Comparison of ENCODE assay signal across 8 mouse cellular contexts in the genomic region with DNA sequence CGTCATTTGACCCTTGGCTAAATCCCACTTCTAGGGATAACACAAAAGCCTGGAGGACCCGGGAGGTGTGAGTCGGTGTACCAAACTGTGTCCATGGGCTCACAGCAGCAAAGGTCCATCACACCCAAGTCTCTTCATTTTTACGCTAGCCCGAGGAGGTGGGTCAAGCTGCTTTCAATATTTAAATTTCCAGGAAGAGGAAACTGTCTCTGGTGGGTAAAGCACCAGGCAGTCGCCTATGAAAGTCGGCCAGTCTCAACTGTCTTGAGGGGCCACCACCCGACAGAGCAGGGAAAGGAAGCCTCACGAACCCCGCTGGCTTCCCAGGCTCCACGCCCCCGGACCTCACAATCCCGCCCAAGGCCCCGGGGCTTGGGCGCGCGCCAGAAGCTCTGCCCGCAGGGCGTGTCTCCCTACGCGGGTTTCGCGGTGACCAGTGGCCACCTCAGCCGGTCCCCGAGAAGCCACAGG. TPM values are rescaled to one million over a fixed set of nuclear protein-coding genes. Genes with fewer than 3 reads are reported as not detected.
DNase-seq lines count a peak whose midpoint lies in the region; ATAC-seq and TF ChIP-seq lines count a peak whose summit lies in the region.

No protein-coding gene starts in this region.

- H3K4me3 ChIP-seq in lung, adult 2 months (replicated peaks; ENCODE audit: extremely low read depth, low read depth, low read length), result peak overlapping the region; percentile 79
- H3K4me3 ChIP-seq in forebrain, embryonic 10.5 days, result peak overlapping the region; percentile 92
- peak overlapping the region; percentile 97 for H3K4me3 ChIP-seq in intestine, postnatal 0 days (ENCODE audit: low read depth, low read length)

- TF ChIP-seq POLR2A in lung, adult 2 months (IDR thresholded peaks at IDR 0.05; ENCODE audit: borderline replicate concordance, extremely low read depth, low read depth, low read length), result 0 out of 2 replicates have a peak, but pooled peaks have one; percentile 11

- ATAC-seq in intestine, postnatal 0 days, result peak; percentile 32
- ATAC-seq in megakaryocyte, adult 5-6 weeks (ENCODE audit: poor library complexity, severe bottlenecking), result peak; percentile 23; the same call in 1 of the 2 replicates

- H3K4me1 ChIP-seq in lung, adult 2 months (ENCODE audit: control insufficient read depth, insufficient read depth, low read length), result peaks cover 2% of the 10 kb centered on the region; the same call in 1 of the 2 replicates
- H3K4me1 ChIP-seq in forebrain, embryonic 10.5 days, result peaks cover 44% of the 10 kb centered on the region
- H3K4me1 ChIP-seq in intestine, postnatal 0 days (replicated peaks; ENCODE audit: control insufficient read depth, insufficient read depth, low read length), result no peaks in the 10 kb centered on the region

- TF ChIP-seq CTCF in lung, adult 2 months (IDR thresholded peaks at IDR 0.05; ENCODE audit: insufficient read depth, low read length), result no peak
- TF ChIP-seq CTCF in intestine, postnatal 0 days (IDR thresholded peaks at IDR 0.05; ENCODE audit: low read depth), result no peak

- 0 out of 2 replicates have a peak, but pooled peaks cover 4% of the 10 kb centered on the region for H3K9me3 ChIP-seq in forebrain, embryonic 10.5 days
- no peaks in the 10 kb centered on the region for H3K9me3 ChIP-seq in intestine, postnatal 0 days (ENCODE audit: control insufficient read depth)

- peaks cover 41% of the 10 kb centered on the region for H3K36me3 ChIP-seq in forebrain, embryonic 10.5 days (replicated peaks)
- H3K36me3 ChIP-seq in intestine, postnatal 0 days (ENCODE audit: control insufficient read depth, insufficient read depth), result peaks cover 18% of the 10 kb centered on the region

- DNase-seq in lung, adult 2 months, result peak; percentile 14
- DNase-seq in lung, postnatal 10 days, result no peak
- peak; percentile 14 for DNase-seq in WW6 (ENCODE audit: low read depth, low spot score)
- no peak for DNase-seq in forebrain, embryonic 10.5 days (ENCODE audit: extremely low spot score, low spot score)
- DNase-seq in spleen, postnatal 4 days (ENCODE audit: low spot score in 2 of 2), result peak; percentile 72 to 87
- DNase-seq in layer of hippocampus, adult 8-10 months (ENCODE audit: low spot score in 2 of 2), result no peak

- H3K27me3 ChIP-seq in forebrain, embryonic 10.5 days (ENCODE audit: poor library complexity, severe bottlenecking), result no peaks in the 10 kb centered on the region
- H3K27me3 ChIP-seq in intestine, postnatal 0 days (replicated peaks; ENCODE audit: control insufficient read depth, insufficient read depth, low read length), result no peaks in the 10 kb centered on the region

- peak overlapping the region; percentile 97 for H3K27ac ChIP-seq in forebrain, embryonic 10.5 days
- H3K27ac ChIP-seq in intestine, postnatal 0 days (ENCODE audit: low read depth, low read length), result peak overlapping the region; percentile 90

- WGBS in lung, adult 2 months, result under 1% methylated on average over 25 of the region's 25 CpGs
- under 1% methylated on average over 25 of the region's 25 CpGs for WGBS in forebrain, embryonic 10.5 days
- whole genome bisulfite sequencing in intestine, postnatal 0 days, result under 1% methylated on average over 25 of the region's 25 CpGs

- H3K9ac ChIP-seq in intestine, postnatal 0 days (ENCODE audit: low read depth, low read length), result peak overlapping the region; percentile 85

- peak overlapping the region; percentile 89 for H3K4me2 ChIP-seq in intestine, postnatal 0 days (replicated peaks; ENCODE audit: low read depth)

RNA-seq across cellular contexts. Expression of gene Pold3, which starts 0.5 kb away (rescaled TPM):
- polyA plus RNA-seq in lung, adult 2 months (2012; rRNA removed), result 4.7 and 6.8 TPM in 2 replicates
- 139 and 140 TPM in 2 replicates for polyA plus RNA-seq in forebrain, embryonic 10.5 days (2016; fragmentation: Nextera tagmentation; extraction: Ambion mirVana)
- polyA plus RNA-seq in intestine, postnatal 0 days (2015; fragmentation: Nextera tagmentation; extraction: Ambion mirVana), result 18.3 and 22.1 TPM in 2 replicates
- 37.3 and 37.8 TPM in 2 replicates for total RNA-seq in megakaryocyte, adult 5-6 weeks (2015)
- 109 and 112 TPM in 2 replicates for total RNA-seq in megakaryocyte, adult 5-6 weeks (2017)
- total RNA-seq in layer of hippocampus, adult 8-10 months (2022), result 10 to 100 TPM; 33.8 to 35.1 (median 34.8) TPM

RNA-seq across cellular contexts. Expression of gene Lipt2, which starts 38.3 kb away (rescaled TPM):
- polyA plus RNA-seq in lung, adult 2 months (2012; rRNA removed), result 4.6 and 5.9 TPM in 2 replicates
- polyA plus RNA-seq in forebrain, embryonic 10.5 days (2016; fragmentation: Nextera tagmentation; extraction: Ambion mirVana), result 22.7 and 24.7 TPM in 2 replicates
- polyA plus RNA-seq in intestine, postnatal 0 days (2015; fragmentation: Nextera tagmentation; extraction: Ambion mirVana), result 8.8 and 9.1 TPM in 2 replicates
- 9.4 and 10.9 TPM in 2 replicates for total RNA-seq in megakaryocyte, adult 5-6 weeks (2015)
- 2.1 and 4.6 TPM in 2 replicates for total RNA-seq in megakaryocyte, adult 5-6 weeks (2017)
- 1 to 10 TPM; 3.3 to 5.2 (median 3.9) TPM for total RNA-seq in layer of hippocampus, adult 8-10 months (2022)

RNA-seq across cellular contexts. Expression of gene Kcne3, which starts 55.5 kb away (rescaled TPM):
- polyA plus RNA-seq in lung, adult 2 months (2012; rRNA removed), result 5.8 and 6.4 TPM in 2 replicates
- 6.5 and 10.0 TPM in 2 replicates for polyA plus RNA-seq in forebrain, embryonic 10.5 days (2016; fragmentation: Nextera tagmentation; extraction: Ambion mirVana)
- 28.9 TPM in 2 replicates for polyA plus RNA-seq in intestine, postnatal 0 days (2015; fragmentation: Nextera tagmentation; extraction: Ambion mirVana)
- 18.0 and 21.1 TPM in 2 replicates for total RNA-seq in megakaryocyte, adult 5-6 weeks (2015)
- total RNA-seq in megakaryocyte, adult 5-6 weeks (2017), result 12.0 and 19.5 TPM in 2 replicates
- total RNA-seq in layer of hippocampus, adult 8-10 months (2022), result 1 to 10 TPM in 1 of 4 experiments, under 1 TPM in 1, not detected in 2; 0.45 to 1.3 TPM

Comparison
In these comparisons a context has a peak if more than half of its experiments do, and no peak if none do; other contexts are left out.
1. DNase-seq: peak in lung, adult 2 months (single experiment), WW6 (single experiment) and spleen, postnatal 4 days (2 of 2); none in lung, postnatal 10 days (single experiment), forebrain, embryonic 10.5 days (single experiment) and layer of hippocampus, adult 8-10 months (0 of 2).
2. Peak in every context shown above with its lines, with median percentiles within 50 percentile points of each other: H3K4me3 ChIP-seq.